Mouse (Mus musculus): ENCODE results near the gene Mapkbp1.

- TF ChIP-seq CTCF (IDR thresholded peaks at IDR 0.05; ENCODE audit: extremely low read depth, insufficient read depth, insufficient read length, insufficient replicate concordance) (no peak), POLR2A (IDR thresholded peaks at IDR 0.05; ENCODE audit: low read depth, low read length) (no peak)
Measured at GRCm38 (mm10) chr2:119980343-119980986, 8.0 kb downstream of the Mapkbp1 start.

All from spleen, adult 2 months (tissue).